Mouse (Mus musculus) thymus, postnatal 4 days (tissue): ENCODE results near the gene Prex1.
A peak's percentile ranks its signal among the peaks of the same experiment; 100 is the strongest.

Source experiments
- DNase-seq: peaks from one replicate; pipeline ENCODE4 v3.0.0; 2021

The Prex1 gene

GRCm38 (mm10) chr2:166601420-166601819, 112.2 kb downstream of the Prex1 start:
- DNase-seq = no peak

DNA sequence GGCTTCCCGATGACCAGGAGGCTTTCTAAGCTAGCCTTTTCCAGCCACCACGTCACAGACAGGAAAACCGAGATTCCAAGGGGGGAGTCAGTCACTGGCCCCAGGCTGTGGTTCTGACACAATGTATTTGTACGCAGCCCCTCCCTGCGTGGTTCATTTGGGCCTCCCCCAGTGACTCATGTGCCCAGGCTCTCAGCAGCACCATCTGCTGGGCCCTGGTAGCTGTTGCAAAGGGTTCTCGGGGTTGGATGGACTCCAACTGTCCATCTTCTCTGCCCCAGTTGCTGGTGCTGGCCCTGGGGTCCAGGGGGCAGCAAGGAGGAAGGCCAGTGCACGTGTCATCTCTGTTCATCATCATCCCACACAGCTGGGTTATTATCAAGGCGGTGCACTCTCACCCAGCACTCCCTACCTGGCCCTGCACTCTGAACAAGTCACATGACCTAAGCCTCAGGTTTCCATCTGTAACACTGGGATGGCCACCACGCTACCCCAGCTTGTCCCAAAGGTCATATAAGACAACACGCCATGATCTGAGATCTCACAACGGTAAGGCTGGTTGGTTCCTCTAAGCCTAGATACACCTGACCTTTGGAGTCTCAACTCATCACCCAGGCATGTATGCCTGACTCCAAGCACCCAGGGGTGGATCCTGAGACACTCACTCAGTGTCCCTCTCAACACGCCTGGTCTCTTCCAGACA, 115.0 kb downstream of the Prex1 start:
- no peak for DNase-seq

DNA sequence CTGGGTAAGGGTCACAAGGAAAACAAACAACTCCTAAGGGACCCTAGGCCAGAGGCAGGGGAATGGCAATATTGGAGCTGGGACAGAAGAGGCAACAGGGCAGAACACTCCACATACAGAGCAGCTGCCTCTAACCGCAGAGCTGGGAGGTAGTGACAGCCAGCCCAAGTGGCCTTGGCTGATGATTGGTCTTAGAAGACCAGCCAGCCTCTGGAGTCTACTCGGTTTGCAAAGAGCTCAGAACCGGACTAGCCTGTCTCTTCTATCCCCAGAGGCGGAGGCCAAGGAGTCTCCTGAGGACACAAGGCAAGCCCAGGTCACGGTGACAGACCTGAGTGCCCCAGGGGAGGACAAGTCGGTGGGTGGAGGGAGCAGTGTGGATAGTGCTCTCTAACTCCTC, 115.9 kb downstream of the Prex1 start:
- no peak for DNase-seq

- DNase-seq = peak; percentile 89
These were observed 121.4 kb downstream of the Prex1 start for GRCm38 (mm10) chr2:166592034-166592912.

GRCm38 (mm10) chr2:166584491-166584890, 129.1 kb downstream of the Prex1 start:
- DNase-seq = no peak

DNA sequence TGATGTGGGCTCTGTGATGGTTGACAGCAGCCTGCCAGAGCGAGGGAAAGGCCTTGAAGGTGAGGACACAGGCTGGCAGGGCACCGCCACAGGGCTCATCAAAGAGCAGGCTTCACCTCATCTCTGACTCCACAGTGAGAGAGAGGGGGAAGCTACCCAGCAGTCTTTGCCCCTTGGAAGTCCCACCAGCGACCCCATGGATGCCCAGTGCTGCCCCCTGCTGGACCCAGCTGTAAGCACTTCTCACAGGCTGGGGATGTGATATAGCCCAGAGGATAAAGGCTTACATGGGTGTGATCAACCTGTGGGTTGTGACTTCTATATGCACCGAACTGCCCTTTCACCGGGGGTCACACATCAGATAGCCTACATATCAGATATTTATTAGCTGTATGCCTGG, 130.3 kb downstream of the Prex1 start:
- DNase-seq = peak; percentile 59

GRCm38 (mm10) chr2:166581881-166582583, 131.6 kb downstream of the Prex1 start:
- DNase-seq = no peak

- DNase-seq = no peak
These were observed 133.8 kb downstream of the Prex1 start for GRCm38 (mm10) chr2:166579793-166580192.

- no peak for DNase-seq
These were observed 134.3 kb downstream of the Prex1 start for GRCm38 (mm10) chr2:166579361-166579760.

DNA sequence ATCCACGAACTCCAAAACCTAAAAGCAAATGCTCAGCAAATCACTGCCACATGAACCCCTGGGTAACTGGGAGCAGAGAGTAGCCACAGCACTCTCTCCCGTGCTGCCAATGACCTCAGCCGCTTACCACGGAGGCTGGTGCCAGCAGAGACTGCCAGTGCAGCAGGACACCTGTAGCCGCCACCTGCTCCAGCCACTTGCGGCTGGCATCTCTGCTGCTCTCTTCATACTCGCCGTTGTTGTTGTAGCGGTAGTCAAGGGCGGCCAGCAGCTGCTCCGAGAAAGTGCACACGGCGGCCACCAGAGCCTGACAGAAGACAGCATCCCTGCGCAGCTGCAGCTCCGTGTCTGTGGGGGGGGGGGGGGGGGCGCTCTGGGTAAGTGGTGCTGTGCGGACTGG, 138.2 kb downstream of the Prex1 start:
- DNase-seq = no peak

DNA sequence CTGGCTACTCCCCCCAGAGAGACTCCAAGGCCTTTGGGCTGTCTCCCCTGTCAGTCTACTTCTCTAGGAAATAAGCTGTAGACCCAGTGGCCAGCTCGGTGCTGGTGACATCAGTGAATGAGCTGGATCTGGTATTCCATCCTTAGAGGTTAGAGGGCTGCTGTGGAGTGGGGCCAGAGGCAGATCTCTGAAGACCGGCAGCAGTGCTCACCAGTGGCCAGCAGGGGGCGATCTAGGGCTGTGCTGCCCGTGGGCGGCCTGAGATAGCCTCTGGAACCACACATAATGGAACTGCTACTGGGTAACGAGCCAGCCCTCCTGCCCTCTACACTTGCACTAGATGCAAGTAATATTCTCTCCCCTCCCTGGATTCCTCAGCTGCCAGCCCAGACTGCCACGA, 138.7 kb downstream of the Prex1 start:
- peak; percentile 85 for DNase-seq

DNA sequence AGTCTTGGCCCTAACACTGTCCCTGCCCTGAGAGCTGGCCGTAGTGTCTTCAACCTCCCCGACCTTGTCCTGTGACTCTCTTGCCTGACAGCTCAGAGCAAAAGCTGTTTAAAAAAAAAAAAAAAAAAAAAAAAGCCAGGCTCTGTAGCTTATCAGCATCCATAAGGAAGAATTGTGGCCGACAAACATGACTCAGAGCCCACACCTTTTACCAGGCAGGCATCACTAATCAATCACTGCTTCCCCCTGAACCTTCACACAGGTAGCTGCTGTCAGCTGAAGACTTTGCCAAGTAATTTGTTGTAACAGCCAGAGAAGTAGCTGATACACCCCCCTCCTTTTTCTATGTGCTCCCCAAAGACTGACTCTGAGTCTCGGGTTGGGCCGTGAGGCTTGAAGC, 140.0 kb downstream of the Prex1 start:
- DNase-seq = no peak

DNA sequence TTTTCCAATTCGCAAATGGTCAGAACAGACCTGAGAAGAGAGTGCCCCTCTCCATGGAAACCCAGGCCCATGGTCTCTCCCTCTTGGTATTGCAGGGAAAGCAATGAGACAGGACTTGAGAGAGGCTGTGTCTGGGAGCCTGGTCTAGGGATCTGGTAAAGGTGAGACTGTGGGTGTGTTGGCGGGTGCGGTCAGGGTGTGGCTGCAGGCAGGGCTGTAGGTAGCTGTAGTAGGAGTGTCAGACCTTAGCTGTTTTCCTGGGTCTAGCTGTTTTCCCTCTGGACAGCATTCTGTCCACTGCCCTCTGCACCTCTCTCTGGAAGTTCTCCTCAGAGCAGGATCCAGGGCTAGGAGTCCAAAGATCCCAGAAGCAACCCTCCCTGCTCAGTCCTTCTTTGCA, 141.3 kb downstream of the Prex1 start:
- no peak for DNase-seq

DNA sequence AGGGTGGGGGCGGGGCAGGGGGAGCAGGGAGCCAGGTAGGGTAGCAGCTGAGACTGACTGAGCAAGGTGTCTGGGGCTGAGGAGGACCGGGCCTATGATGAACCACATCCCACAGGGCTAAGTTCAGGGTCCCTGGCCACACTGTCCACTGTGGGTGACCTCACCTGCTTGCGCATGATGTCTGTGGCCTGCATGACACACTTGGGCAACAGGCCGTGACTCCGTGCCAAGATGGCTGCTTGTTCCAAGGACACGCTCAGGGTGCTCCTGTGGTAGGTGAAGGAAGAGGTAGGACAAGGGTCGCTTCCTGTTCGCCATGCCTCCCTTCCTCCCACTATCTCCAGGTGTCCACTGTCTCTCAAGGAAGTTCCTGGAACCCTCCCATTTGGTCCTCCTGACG, 144.4 kb downstream of the Prex1 start:
- no peak for DNase-seq

DNA sequence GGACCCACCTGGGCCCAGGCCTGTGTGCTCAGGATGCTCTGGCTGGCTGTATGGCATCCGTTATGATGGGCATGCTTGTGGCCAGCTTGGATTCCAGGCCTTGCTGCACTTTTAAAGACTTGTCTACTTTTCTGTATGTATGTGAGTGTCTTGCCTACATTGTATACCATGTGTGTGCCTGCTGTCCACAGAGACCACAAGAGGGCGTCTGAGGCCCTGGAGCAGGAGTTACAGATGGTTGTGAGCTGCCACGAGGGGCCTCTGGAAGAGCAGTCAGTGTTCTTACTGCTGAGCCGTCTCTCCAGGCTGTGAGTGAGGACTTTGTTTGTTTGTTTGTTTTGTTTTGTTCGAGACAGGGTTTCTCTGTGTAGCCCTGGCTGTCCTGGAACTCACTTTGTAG, 148.1 kb downstream of the Prex1 start:
- peak; percentile 64 for DNase-seq

DNA sequence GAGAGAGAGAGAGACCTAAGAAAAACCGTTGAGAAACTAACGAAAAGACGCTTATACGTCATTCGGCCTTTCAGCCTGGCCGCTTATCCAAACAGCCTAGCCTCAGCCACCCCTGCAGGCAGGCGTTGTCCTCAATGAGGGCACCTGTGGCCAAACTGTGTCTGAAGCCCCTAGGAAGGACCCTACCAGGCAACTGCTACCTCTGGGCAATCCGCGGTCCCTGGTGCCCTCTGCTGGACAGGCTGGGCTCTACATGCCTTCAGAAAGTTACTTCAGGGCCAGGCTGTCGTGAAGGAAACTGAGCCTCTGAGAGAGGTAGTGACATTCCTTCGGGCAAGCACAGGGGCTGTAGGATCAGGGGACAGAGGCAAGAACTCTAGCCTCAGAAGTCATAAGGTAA, 149.2 kb downstream of the Prex1 start:
- peak; percentile 85 for DNase-seq

DNA sequence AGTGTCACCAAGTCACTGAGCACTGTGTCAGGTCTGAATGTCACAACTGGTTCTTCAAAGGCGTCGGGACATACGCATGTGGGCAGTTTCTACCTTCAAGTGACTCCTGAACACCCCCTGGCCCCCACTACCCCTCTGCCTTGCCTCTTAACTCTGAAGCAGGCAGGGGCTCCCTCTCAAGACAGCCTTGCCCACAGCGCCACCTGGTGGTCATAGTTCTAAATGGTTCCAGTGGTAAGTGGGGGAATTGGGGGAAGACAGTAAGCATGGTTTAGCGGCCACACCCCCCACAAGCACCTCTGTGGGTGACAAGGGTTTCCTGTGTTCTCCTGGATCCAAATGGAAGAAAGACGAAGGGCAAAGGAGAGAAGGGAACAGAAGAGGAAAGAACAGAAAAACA, 149.7 kb downstream of the Prex1 start:
- DNase-seq = peak; percentile 96

DNA sequence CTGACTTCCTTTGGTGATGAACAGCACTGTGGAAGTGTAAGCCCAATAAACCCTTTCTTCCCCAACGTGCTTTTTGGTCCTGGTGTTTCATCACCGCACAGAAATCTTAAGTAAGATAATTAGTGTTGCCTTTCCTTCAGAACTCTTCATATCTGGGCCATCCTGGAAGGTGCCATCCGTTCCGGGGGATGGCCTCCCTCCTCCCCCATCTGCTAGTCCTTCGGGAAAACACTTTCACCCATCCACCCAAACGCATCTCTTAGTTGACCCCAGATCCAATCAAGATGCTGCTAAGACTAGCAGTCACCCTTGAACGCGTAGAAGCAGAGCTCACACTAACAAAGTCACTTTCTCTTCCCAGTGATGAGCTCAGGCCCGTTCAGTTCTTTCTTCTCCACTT, 150.6 kb downstream of the Prex1 start:
- no peak for DNase-seq

DNA sequence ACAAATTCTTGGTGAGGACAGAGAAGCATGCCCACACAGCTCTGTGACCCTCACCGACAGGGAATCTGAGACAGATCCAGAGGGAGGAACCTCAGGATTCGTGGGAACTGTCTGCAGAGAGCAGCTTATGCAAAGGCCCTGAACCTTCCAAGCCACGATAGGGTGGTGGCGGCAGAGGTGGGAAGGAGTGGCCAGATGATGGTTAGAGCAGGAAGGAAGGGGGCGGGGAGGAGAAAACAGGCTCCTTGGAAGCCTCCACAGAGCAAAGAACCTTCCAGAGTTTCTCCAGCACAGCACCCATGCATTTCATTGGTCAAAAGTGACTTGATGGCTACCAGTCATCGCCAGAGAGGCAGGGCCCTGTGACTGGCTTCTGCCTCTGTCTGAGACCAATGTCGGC, 151.9 kb downstream of the Prex1 start:
- DNase-seq = no peak

GRCm38 (mm10) chr2:166560826-166561225, 152.8 kb downstream of the Prex1 start:
- no peak for DNase-seq

DNA sequence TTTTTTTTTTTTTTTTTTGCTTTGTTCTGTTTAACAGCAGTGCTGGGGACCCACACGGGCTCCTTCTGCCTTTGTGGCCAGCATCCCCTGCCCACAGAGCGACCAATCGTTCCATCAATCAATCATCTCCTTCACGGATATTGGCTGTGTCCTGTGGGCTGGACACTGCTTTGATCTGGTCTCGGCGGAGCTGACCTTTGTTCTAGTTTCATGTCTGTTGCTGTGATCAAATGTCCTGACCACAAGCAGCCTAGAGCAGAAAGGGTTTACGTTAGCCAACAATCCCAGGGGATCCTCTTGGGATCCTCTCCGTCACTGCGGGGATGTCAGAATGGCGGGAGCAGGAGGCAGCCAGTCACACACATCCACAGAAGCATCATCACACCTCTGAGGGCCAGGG, 154.1 kb downstream of the Prex1 start:
- DNase-seq = no peak

- peak; percentile 80 for DNase-seq
These were observed 158.1 kb downstream of the Prex1 start for GRCm38 (mm10) chr2:166555508-166555907.

- no peak for DNase-seq
These were observed 159.5 kb downstream of the Prex1 start for GRCm38 (mm10) chr2:166554169-166554505.
